Mouse (Mus musculus) cortical plate, adult 2 months (tissue): ENCODE results near the gene Elf1. TPM values are rescaled to one million over a fixed set of nuclear protein-coding genes. Genes with fewer than 3 reads are reported as not detected.
A peak's percentile ranks its signal among the peaks of the same experiment; 100 is the strongest.

ENCODE experiments used
- H3K27ac ChIP-seq: fragments of 200-500 bp; 2 replicates; pipeline ENCODE4 v1.5.1; 2012; ENCODE audit warnings: low read length, control low read depth, inconsistent platforms; ENCODE audit not compliant: insufficient read depth
- H3K4me1 ChIP-seq: fragments of 200-500 bp; 2 replicates; pipeline ENCODE4 v1.6.1; 2011; ENCODE audit warnings: low read length; ENCODE audit not compliant: control insufficient read depth, insufficient read depth
- H3K4me3 ChIP-seq: fragments of 200-500 bp; 2 replicates; pipeline ENCODE4 v1.5.1; 2011; ENCODE audit warnings: mild to moderate bottlenecking, low read length, control low read depth; ENCODE audit not compliant: insufficient read depth
- CTCF ChIP-seq: fragments of 200-500 bp; IDR thresholded peaks from 2 replicates; pipeline ENCODE4 v1.5.1; 2011; ENCODE audit warnings: mild to moderate bottlenecking, control low read depth, low read length; ENCODE audit not compliant: insufficient read depth; ENCODE audit errors: extremely low read depth
- POLR2A ChIP-seq: fragments of 200-500 bp; IDR thresholded peaks from 2 replicates; pipeline ENCODE4 v1.6.1; 2011; ENCODE audit warnings: mild to moderate bottlenecking, low read length, control low read depth; ENCODE audit not compliant: insufficient read depth; ENCODE audit errors: extremely low read depth
- polyA plus RNA-seq: library from polyadenylated mRNA; depleted of rRNA; stranded (reverse); fragments of >200 nt; gene quantifications from 2 replicates; pipeline ENCODE4 v1.2.3, GENCODE M21; 2012

Gene Elf1
- polyA plus RNA-seq, 1 experiment: 4.5 TPM

DNA sequence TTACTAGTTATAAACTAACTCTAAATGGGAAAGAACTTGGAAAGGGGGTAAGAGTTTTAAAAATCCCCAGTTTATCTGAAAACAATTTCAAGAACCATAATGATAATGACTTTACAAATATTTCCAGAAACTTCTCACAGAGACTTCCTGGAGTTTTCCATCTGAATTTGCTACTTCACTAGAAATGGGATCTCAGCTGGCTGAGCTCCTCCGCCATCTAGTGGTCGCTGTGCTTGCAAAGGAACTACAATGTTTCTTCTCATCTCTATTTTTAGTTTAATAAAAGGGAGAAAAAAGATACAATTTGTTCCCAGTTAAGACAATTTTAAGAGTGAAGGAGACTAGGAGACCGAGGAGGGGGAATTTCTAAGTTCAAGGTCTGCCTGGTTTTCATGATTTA, 13.4 kb upstream of the Elf1 start:
- Histone ChIP-seq H3K4me3 (no peak overlapping the region), H3K4me1 (no peaks in the 10 kb centered on the region), H3K27ac (no peak overlapping the region)
- no peak for TF ChIP-seq POLR2A
- peak; percentile 83 for TF ChIP-seq CTCF

DNA sequence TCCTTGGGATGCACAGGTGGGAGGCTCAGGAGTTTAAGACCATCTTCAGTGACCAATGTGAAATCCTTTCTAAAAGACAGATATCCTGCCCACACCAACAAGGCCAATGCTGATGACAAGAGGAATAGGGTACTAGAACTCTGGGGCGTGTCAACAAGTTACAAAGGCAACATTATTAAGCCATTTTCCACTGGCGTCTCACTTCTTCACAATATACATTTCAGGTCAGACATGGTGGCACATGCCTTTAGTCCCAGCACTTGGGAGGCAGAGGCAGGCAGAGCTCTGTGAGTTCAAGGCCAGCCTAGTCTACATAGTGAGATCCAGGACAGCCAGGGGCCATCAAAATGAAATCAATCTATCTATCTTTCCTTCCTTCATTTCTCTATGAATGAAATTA, 7.6 kb upstream of the Elf1 start:
- Histone ChIP-seq H3K4me3 (no peak overlapping the region), H3K4me1 (no peaks in the 10 kb centered on the region), H3K27ac (no peak overlapping the region)
- TF ChIP-seq CTCF: no peak
- no peak for TF ChIP-seq POLR2A

DNA sequence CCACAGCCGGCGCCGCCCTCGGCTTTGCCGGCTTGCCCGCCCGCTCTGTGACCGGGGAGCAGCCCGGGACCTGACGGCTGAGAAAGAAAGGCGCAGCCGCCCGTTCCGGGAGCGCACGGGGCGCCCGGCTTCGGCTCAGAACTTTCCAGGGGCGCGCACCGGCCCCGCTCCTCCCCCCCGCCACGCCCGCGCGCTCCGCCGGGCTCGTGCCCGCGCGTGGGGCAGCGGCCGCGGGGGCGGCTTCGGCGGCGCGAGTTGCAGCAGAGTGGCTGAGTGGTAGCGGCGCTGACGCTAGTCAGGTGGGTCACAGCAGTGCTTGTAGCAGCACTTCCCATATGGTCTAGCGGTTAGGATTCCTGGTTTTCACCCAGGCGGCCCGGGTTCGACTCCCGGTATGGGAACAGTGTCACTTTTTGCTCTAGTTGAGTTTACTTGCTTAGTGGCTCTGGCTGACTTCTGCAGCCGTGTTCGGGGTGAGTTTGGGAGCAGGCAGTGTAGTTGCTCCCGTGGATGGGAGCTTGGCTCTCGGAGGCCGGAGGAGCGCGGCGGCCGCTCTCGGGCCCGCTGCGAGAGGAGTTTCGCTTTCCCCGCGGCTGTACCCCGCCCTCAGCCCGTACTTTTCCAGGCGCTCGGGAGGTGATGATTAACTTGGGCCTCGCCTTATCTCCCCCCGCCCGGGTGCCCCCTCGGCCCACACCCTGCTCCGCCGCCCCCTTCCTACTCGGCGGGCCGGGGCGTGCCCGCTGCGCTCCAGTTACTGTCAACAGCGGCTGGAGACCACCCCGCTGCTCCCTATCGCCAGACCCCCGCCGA, 551 bp downstream of the Elf1 start, which contains the start of gene Wbp4:
Wbp4 (minus strand) TSS at position 182 of the 813 bp plus-strand sequence.
- no peak for TF ChIP-seq CTCF
- peak; percentile 49; the same call in 1 of the 2 replicates for TF ChIP-seq POLR2A

DNA sequence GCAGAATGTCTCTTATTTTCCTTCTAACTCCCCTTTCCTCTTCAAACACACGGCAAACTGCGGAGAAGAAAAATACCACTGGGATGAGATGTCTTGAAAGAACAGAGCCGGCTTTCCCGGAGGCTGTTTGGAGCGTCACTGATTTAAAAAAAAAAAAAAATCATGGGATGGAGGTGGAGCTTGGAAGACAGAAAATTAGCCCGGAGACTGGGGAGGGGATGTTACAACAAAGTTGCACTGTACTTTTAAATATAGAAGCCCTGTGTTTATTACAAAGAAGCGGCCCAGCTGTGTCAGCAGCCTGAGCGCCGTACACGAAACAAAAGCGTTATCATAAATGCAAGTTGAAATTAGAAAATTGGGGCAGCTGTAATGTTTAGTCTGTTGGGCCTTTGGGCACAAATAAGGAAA, 1.3 kb downstream of the Elf1 start:
- TF ChIP-seq CTCF (no peak), POLR2A (0 out of 2 replicates have a peak, but pooled peaks have one; percentile 24)
- Histone ChIP-seq H3K4me3 (peak overlapping the region; percentile 52), H3K27ac (peak overlapping the region; percentile 23; the same call in 1 of the 2 replicates), H3K4me1 (peaks cover 8% of the 10 kb centered on the region)

More for the DNA sequence above, 551 bp downstream of the Elf1 start, which contains the start of gene Wbp4:
- peak within 1 kb of the TSS; percentile 52 for H3K4me3 ChIP-seq
- H3K4me1 ChIP-seq: peaks cover 8% of the 10 kb centered on the region
- peak within 1 kb of the TSS; percentile 99 for H3K27ac ChIP-seq

DNA sequence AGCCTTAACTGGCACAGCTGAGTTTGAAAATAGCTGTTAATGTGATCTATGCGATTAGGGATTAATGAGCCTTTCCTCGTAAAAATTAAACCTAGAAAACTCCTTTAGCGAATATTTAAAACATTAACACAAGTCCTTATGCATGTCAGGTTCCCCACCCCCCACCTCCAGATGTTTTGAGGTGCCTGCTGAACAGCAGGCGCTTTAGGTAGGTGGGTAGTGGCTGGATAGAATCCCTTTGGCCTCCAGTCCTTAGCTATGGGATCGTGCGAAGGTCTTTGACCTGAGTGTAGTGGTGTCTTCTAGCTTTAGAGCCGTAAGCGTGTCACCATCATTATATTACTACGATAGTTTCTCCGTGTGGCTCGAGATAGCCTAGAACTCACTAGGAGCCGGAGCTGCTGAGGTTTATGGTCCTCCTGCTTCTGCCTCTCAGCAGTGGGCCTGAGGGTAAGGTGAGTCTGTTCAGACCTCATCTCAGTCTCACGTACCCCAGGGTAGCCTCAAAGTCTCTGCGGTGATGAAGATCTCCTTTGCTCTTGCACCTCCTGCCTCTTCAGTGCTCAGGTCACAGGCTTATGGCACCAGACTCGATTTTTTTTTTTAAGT, 1.9 kb downstream of the Elf1 start:
- peaks cover 8% of the 10 kb centered on the region for H3K4me1 ChIP-seq
- TF ChIP-seq POLR2A: no peak
- no peak for TF ChIP-seq CTCF
- peak overlapping the region; percentile 52 for H3K4me3 ChIP-seq
- peak overlapping the region; percentile 23; the same call in 1 of the 2 replicates for H3K27ac ChIP-seq

DNA sequence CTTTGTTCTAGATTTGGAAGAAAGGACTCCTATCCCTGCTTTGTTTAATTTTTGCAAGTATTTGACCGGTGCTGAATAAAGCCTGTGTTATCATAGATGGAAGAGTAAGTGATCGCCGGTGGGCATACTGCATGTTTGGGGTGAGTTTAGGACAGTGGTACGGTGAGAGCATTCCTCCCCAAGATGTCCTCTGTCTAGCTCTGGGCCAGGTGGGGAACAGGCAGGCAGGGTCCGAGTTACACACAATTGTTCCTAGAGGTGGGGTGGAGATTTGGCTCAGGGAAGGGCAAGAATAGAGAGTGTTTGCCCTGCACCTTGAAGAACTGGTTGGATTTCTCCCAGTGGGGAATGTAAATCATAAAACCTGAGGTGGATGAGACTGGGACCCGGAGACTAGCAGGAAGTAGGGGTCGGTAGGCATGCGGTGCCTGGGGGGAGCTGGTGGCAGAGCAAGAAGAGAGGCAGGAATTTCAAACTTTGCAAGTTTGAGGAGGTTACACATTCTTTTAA, 2.7 kb downstream of the Elf1 start:
- no peak for TF ChIP-seq POLR2A
- no peak for TF ChIP-seq CTCF
- Histone ChIP-seq H3K27ac (no peak overlapping the region), H3K4me1 (peaks cover 8% of the 10 kb centered on the region), H3K4me3 (no peak overlapping the region; the same call in 1 of the 2 replicates)

DNA sequence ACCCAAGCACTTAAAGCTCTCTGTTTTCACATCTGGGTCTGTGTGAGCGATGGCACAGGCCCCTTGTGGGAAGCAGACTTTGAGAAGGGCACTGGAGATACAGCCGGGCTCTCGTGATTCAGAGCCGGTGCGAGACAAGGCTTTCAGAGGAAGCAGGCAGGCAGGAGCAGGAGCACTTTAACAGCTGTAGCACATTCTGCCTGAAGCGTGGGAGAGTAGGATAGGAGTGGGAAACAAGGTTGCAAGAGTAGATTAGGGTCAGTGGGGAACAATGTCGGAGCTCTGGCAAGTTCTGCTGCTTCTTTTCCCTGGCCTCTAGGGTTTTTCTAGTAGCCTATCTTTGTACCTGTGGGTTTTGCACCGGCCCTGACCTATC, 5.6 kb downstream of the Elf1 start:
- H3K4me3 ChIP-seq: no peak overlapping the region; the same call in 1 of the 2 replicates

DNA sequence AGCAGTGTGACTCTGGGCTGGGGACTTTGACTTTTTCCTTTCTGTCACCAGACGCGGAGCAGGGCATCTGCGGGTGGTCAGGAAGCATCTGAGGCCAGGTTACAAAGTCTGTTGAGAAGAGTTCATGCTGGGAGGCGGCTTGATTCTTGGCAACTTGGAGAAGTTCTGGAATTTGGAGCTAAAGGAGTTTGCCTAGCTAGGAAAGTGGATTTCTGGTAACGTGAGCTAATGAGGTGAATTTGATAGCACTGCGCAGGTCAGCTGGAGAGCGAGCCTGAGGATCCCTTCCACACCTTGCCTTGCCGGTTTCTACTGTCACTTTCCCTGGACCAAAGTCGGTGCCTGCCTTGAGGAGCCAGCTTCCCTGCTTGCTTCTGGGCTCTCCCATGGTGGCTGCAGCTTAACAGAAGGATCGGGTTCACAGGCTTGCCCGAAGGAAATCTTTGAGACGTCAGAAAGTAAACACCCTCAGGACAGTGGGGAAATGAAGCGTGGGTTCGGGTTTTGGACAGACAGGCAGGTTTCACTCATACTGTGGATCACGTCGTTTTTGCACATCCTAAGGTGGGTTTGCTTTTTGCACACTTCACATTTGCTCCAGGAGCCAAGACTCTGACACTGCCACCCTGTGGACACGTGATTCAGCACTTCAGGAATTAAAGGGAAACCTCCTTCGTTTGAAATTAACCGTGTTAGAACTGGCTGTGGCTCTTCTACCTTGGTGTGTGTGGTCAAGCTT, 6.2 kb downstream of the Elf1 start:
- Histone ChIP-seq H3K4me1 (peaks cover 4% of the 10 kb centered on the region; the same call in 1 of the 2 replicates), H3K27ac (no peak overlapping the region; the same call in 1 of the 2 replicates), H3K4me3 (peak overlapping the region; percentile 27)
- TF ChIP-seq POLR2A: no peak

More for the DNA sequence above, 5.6 kb downstream of the Elf1 start:
- Histone ChIP-seq H3K4me1 (peaks cover 4% of the 10 kb centered on the region; the same call in 1 of the 2 replicates), H3K27ac (no peak overlapping the region)
- TF ChIP-seq POLR2A (no peak), CTCF (no peak)

DNA sequence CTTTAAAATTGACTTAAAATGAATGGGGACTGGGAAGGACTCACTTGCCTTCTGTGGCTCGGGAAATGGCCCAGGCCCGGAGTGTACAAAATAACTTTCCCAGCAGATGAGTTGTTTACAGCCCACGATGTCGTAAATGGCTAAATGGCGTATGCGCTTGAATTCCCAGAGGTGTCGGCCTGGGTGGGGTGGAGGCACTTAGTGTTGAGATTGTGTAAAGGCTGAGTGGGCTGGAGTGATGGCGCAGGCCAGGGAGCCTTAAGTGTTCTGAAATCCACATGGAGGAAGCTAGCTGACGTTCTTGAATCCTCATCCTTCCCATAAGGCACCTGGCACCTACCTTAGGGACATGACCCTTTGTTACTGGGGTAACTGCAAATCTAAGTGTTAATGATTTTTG, 7.5 kb downstream of the Elf1 start:
- Histone ChIP-seq H3K4me3 (no peak overlapping the region), H3K27ac (no peak overlapping the region), H3K4me1 (no peaks in the 10 kb centered on the region)
- TF ChIP-seq CTCF (no peak), POLR2A (no peak)

DNA sequence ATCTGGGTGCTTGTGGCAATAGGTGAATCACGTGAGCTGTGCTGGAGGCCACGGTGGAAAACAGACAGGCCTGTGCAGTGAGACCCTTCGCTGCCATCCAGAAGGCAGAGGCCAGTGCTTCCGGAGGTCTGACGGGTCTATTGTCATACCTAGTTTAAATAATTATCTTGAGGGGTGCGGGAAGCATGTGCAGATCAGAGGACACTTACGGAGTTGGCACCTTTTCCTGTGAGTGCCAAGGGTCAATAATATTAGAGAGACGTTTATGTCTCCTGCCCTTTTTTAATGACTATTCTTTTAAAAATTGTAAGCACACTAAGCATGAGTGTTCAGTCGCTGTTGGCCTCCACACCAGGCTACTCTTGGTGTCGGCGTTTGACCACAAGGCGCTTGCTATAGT, 8.2 kb downstream of the Elf1 start:
- Histone ChIP-seq H3K4me1 (no peaks in the 10 kb centered on the region), H3K4me3 (no peak overlapping the region), H3K27ac (no peak overlapping the region)
- no peak for TF ChIP-seq POLR2A
- no peak for TF ChIP-seq CTCF
